Mouse (Mus musculus): Measurements from ENCODE around the gene Gpr34. TPM values are rescaled to one million over a fixed set of nuclear protein-coding genes. Genes with fewer than 3 reads are reported as not detected.

Gpr34 gene
- 0.38 and 0.74 TPM in 2 replicates for polyA plus RNA-seq (2016; fragmentation: Nextera tagmentation; extraction: Ambion mirVana)

DNA sequence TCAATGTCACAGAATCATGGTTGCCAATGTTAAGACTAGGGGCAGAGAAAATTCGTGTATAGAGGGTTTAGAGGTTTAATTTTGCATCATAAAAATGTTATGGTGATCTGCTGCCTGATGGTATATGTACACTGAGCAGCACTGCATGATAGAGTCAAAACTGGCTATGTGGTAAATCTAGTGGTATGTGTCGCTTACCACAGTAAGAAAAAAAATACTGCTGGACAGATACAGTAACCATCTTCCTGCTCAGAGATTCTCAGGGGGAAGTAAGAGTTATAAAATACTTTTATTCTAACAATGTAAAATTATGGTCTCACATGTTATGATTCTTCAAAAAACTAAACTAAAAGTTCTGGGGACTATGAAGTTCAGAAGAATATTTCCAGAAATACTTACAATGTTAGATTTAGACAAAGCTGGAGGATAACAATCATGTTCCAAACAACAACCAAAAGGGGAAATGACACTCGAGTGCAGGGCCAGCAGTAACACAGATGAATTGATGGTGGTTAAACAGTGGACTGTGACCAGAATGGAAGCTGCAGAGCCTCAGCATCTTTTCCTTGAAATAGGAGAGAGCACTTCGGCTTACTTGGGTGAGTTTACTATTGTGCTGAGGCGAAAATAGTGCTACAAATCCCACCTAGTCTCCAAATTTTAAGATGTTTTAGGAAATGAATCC, at the start of gene Gpr34:
Gpr34 (plus strand) TSS at position 491 of the 685 bp plus-strand sequence.
- H3K9me3 ChIP-seq (replicated peaks): no peaks in the 10 kb centered on the region
- no peak for DNase-seq (ENCODE audit: low spot score)
- no peaks in the 10 kb centered on the region for H3K4me1 ChIP-seq
- no peak within 1 kb of the TSS for H3K4me3 ChIP-seq
- no peaks in the 10 kb centered on the region for H3K36me3 ChIP-seq
- no peak within 1 kb of the TSS for H3K27ac ChIP-seq
- WGBS: 83% methylated on average over 5 of the region's 5 CpGs
- H3K27me3 ChIP-seq (ENCODE audit: low read depth, poor library complexity, severe bottlenecking): 0 out of 2 replicates have a peak, but pooled peaks cover 10% of the 10 kb centered on the region

DNA sequence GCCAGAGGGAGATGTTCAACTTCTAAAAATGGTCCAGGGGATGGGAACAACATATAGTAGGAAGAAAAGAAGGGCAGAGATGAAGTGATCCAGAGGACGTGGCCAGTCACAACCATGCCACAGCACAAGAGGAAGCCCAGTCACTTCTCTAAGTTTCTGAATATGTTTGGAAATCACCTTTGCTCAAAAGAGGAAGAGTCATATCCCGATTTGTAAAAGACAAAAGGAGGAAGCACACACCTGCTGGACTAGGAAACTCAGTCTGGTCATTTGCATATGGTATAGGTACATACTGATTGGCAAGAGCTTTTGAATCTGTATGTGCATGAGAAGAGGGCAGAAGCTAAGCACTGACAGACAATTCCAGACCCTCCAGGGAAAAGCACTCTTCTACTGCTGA, 32.5 kb upstream of the Gpr34 start:
- Histone ChIP-seq H3K4me3 (no peak overlapping the region), H3K4me1 (no peaks in the 10 kb centered on the region), H3K27me3 (ENCODE audit: low read depth, poor library complexity, severe bottlenecking) (peaks cover 25% of the 10 kb centered on the region), H3K36me3 (no peaks in the 10 kb centered on the region), H3K27ac (no peak overlapping the region), H3K9me3 (replicated peaks) (no peaks in the 10 kb centered on the region)
- no peak for DNase-seq (ENCODE audit: low spot score)
- WGBS: 78% methylated on average over 2 of the region's 2 CpGs

DNA sequence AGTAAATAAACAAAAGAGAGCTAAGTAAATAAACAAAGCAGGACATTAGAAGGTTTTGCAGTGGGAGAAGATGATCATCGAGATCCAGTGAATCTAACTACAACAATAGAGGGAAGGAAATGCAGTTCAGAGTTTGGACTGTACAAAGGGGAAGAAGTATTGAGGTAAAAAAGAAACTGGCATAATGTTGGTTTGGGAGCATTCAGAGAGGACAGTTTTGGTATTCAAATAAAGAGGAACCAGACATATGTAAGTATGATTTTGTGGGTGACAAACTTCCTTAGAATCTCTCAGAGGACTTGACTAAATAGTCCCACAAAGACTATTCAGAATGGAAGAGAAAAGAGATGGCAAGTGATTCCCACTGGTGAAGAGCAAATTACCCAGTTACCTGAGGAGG, 31.9 kb upstream of the Gpr34 start:
- H3K27me3 ChIP-seq (ENCODE audit: low read depth, poor library complexity, severe bottlenecking): peaks cover 20% of the 10 kb centered on the region
- H3K9me3 ChIP-seq (replicated peaks): no peaks in the 10 kb centered on the region
- WGBS: 62% methylated on average over 1 of the region's 1 CpGs
- DNase-seq (ENCODE audit: low spot score): no peak
- H3K27ac ChIP-seq: no peak overlapping the region
- H3K36me3 ChIP-seq: no peaks in the 10 kb centered on the region
- no peaks in the 10 kb centered on the region for H3K4me1 ChIP-seq
- H3K4me3 ChIP-seq: no peak overlapping the region

DNA sequence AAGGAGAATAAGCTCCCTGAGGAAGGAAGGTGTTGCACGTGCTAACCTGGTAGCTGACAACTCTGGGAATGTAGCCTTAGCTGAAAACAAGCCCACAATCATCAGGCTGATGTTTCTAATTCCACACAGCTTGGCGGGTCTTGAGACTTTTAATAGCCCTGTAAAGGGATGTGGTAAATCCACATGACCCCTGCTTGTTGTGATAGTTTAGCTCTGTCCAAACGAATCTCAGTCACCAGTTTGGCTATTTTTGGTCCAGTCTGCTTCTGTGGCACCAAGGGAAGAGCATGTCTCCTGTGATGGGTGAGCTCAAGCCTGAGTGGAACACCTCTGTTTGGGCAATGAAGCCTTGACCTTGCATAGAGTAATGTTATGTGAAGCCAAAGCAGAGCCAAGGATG, 25.1 kb upstream of the Gpr34 start:
- Histone ChIP-seq H3K27ac (no peak overlapping the region), H3K36me3 (no peaks in the 10 kb centered on the region), H3K27me3 (ENCODE audit: low read depth, poor library complexity, severe bottlenecking) (peaks cover 10% of the 10 kb centered on the region), H3K4me1 (no peaks in the 10 kb centered on the region), H3K4me3 (no peak overlapping the region), H3K9me3 (replicated peaks) (no peaks in the 10 kb centered on the region)
- WGBS: 72% methylated on average over 3 of the region's 3 CpGs
- DNase-seq (ENCODE audit: low spot score): no peak

DNA sequence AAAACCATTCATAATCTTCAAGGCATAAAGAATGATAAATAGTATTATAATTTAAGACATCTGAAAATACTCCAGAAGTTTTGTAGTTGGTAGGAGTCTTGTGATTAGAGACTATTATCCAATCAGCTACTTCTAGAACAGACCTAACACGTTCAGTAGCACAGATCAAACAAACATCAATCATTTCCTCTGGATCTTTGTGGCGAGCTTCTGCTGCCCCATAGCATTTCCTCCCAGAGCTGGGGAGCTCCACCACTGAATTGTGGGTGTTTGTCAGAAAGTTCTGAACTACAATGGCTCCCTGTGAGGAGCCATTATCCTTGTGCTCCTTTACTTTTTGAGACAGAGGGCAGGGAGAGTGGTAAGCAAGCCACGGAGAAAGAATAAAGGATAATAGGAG, 24.1 kb upstream of the Gpr34 start:
- Histone ChIP-seq H3K4me3 (no peak overlapping the region), H3K27ac (no peak overlapping the region), H3K9me3 (replicated peaks) (no peaks in the 10 kb centered on the region), H3K36me3 (no peaks in the 10 kb centered on the region), H3K27me3 (ENCODE audit: low read depth, poor library complexity, severe bottlenecking) (peaks cover 10% of the 10 kb centered on the region), H3K4me1 (no peaks in the 10 kb centered on the region)
- WGBS: 76% methylated on average over 3 of the region's 3 CpGs
- DNase-seq (ENCODE audit: low spot score): no peak

DNA sequence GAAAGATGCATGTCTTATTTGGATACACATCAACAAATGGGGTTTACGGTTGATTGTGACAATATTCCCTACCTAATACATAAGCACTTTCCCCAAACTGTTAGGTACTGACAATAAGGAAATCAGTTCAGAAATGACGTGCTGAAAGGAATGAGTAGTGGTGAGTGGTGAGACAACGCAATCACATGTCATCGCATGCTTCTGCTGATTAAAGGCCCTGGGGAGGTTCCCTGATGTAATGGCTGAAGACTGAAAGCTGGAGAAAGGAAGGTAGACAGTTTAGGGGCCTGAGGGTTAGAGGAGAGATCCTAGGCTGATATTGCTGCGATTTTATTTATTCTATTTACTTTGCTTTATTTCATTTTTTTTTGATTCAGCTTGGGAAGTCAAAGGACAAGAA, 20.8 kb upstream of the Gpr34 start:
- Histone ChIP-seq H3K36me3 (peaks cover 3% of the 10 kb centered on the region; the same call in 1 of the 2 replicates), H3K27ac (no peak overlapping the region), H3K4me3 (no peak overlapping the region), H3K9me3 (replicated peaks) (no peaks in the 10 kb centered on the region), H3K27me3 (ENCODE audit: low read depth, poor library complexity, severe bottlenecking) (peaks cover 12% of the 10 kb centered on the region; the same call in 1 of the 2 replicates), H3K4me1 (no peaks in the 10 kb centered on the region)
- no peak for DNase-seq (ENCODE audit: low spot score)
- 94% methylated on average over 5 of the region's 5 CpGs for WGBS

DNA sequence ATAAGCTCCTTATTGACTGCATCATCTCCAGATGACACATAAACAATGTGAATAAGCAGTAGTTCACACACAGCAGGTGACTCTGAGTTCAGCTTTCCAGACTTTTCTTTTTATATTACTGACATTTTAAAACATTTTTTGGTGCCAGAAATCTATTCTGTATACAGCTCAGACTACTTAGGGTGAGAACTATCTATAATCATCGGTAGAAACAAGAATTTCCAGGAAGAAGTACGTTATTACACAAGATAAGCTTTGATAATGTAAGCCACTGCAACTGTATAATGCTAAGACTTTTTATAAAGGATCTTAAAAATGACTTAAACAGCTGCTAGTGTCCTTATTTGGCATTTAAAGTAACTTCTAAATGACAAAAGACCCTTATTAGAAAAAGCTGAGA, 19.8 kb upstream of the Gpr34 start:
- Histone ChIP-seq H3K27ac (no peak overlapping the region), H3K4me3 (no peak overlapping the region), H3K4me1 (no peaks in the 10 kb centered on the region), H3K9me3 (replicated peaks) (no peaks in the 10 kb centered on the region), H3K27me3 (ENCODE audit: low read depth, poor library complexity, severe bottlenecking) (peaks cover 8% of the 10 kb centered on the region; the same call in 1 of the 2 replicates), H3K36me3 (peaks cover 3% of the 10 kb centered on the region; the same call in 1 of the 2 replicates)
- 84% methylated on average over 2 of the region's 2 CpGs for WGBS
- no peak for DNase-seq (ENCODE audit: low spot score)

DNA sequence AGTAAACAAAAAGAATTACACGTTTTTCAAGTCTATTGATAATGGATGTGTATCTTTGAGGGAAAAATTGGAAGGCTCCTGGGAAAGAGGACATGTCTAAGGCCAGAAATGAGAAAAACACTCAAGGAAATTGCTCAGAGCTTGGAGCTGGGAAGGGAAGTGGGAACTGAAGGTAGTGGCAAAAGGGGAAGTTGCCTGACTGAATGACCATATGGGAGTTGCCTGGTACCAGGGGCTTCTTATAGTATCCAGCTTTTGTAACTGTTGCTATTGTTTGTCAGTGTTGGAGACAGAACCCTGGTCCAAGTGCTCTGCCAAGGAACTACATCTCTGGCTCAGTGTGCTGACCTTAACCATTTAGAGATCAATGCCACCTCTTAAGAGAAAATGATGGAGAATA, 15.2 kb upstream of the Gpr34 start:
- no peaks in the 10 kb centered on the region for H3K9me3 ChIP-seq (replicated peaks)
- no peak overlapping the region for H3K27ac ChIP-seq
- 71% methylated on average over 1 of the region's 1 CpGs for WGBS
- H3K27me3 ChIP-seq (ENCODE audit: low read depth, poor library complexity, severe bottlenecking): peaks cover 27% of the 10 kb centered on the region
- no peak for DNase-seq (ENCODE audit: low spot score)
- no peak overlapping the region for H3K4me3 ChIP-seq
- H3K36me3 ChIP-seq: peaks cover 3% of the 10 kb centered on the region; the same call in 1 of the 2 replicates
- no peaks in the 10 kb centered on the region for H3K4me1 ChIP-seq

DNA sequence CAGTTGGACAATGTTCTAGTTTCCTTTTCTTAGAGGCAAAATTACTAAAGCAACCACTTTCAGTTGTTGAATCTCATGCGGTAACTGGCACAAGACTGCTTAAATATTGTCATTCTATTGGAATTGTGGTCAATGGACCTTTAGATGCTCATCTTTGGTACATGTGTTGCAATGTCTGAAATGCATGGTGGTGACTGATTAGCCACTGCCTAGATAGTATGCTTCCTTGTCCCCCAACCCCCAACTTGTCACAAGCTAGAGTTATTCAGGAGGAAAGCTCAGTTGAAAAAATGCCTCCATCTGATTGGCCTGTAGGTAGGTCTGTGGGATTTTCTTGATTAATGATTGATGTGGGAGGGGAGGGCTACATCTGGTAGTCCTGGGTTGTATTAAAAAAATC, 14.6 kb upstream of the Gpr34 start:
- no peak overlapping the region for H3K27ac ChIP-seq
- peaks cover 27% of the 10 kb centered on the region for H3K27me3 ChIP-seq (ENCODE audit: low read depth, poor library complexity, severe bottlenecking)
- H3K4me3 ChIP-seq: no peak overlapping the region
- 88% methylated on average over 1 of the region's 1 CpGs for WGBS
- H3K4me1 ChIP-seq: no peaks in the 10 kb centered on the region
- H3K9me3 ChIP-seq (replicated peaks): no peaks in the 10 kb centered on the region
- no peak for DNase-seq (ENCODE audit: low spot score)
- H3K36me3 ChIP-seq: peaks cover 3% of the 10 kb centered on the region; the same call in 1 of the 2 replicates

DNA sequence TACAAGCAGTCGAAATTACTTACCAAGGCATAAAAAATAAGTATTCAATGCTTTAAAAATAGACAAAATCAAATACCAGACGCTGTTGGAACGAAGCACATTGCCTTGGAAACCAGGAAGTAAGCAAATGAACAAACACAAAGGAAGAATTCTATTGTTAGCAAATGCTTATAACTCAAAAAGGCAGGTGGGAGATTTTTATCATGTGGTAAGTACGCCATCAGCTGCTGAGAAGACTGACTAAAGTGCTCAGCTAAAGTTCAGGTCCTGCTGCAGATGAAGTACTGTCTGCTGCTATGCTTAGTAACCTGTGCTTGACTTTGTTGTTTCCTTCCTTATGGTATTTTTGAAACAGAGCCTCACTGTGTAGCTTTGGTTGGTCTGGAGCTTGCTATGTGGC, 13.4 kb upstream of the Gpr34 start:
- Histone ChIP-seq H3K9me3 (replicated peaks) (no peaks in the 10 kb centered on the region), H3K27ac (no peak overlapping the region), H3K27me3 (ENCODE audit: low read depth, poor library complexity, severe bottlenecking) (peaks cover 29% of the 10 kb centered on the region), H3K36me3 (peaks cover 3% of the 10 kb centered on the region; the same call in 1 of the 2 replicates), H3K4me1 (no peaks in the 10 kb centered on the region), H3K4me3 (no peak overlapping the region)
- no peak for DNase-seq (ENCODE audit: low spot score)
- 84% methylated on average over 4 of the region's 4 CpGs for WGBS

DNA sequence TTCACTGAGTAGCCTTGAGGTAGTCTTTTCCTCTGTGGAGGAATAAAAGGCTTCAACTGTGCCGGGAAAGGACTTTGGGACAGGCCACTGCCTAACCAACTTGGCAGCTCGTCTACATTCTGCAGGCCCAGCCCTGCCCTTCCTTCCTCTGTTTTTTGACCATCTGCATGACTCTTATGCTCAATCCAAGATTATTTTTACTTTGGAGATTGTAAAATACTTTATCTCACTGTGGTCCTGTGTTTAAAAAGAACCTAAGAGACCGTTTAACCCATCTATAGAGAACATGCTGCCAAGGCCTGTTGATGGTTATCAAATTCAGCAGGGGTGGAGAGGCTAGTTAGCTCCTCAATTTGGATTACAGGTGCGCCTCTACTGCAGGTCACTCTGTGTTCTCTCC, 10.4 kb upstream of the Gpr34 start:
- H3K9me3 ChIP-seq (replicated peaks): no peaks in the 10 kb centered on the region
- H3K36me3 ChIP-seq: no peaks in the 10 kb centered on the region
- no peak overlapping the region for H3K27ac ChIP-seq
- H3K4me3 ChIP-seq: no peak overlapping the region
- no peak for DNase-seq (ENCODE audit: low spot score)
- H3K27me3 ChIP-seq (ENCODE audit: low read depth, poor library complexity, severe bottlenecking): peaks cover 28% of the 10 kb centered on the region
- WGBS: 84% methylated on average over 4 of the region's 4 CpGs
- H3K4me1 ChIP-seq: no peaks in the 10 kb centered on the region

DNA sequence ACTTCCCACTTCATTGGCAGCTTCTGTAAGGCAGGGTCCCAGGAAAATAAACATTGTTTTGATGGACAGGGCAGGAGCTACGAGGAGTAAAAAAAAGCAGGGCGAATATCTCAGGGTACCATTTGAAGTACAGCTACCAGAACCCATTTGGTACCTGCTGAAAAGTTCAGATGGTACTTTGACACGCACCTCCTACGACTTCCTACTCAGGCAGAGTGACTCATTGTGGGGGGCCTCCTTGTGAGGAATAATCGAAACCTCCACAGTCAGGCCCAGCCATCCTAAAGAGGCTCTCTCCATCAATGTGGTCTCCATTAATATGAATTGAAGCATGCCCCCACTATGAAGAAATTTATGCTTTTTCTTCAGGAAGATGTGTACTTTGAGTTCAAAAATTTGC, 9.2 kb upstream of the Gpr34 start:
- no peak overlapping the region for H3K4me3 ChIP-seq
- peaks cover 21% of the 10 kb centered on the region for H3K27me3 ChIP-seq (ENCODE audit: low read depth, poor library complexity, severe bottlenecking)
- H3K27ac ChIP-seq: no peak overlapping the region
- WGBS: 75% methylated on average over 5 of the region's 5 CpGs
- DNase-seq (ENCODE audit: low spot score): no peak
- no peaks in the 10 kb centered on the region for H3K4me1 ChIP-seq
- no peaks in the 10 kb centered on the region for H3K36me3 ChIP-seq
- no peaks in the 10 kb centered on the region for H3K9me3 ChIP-seq (replicated peaks)

DNA sequence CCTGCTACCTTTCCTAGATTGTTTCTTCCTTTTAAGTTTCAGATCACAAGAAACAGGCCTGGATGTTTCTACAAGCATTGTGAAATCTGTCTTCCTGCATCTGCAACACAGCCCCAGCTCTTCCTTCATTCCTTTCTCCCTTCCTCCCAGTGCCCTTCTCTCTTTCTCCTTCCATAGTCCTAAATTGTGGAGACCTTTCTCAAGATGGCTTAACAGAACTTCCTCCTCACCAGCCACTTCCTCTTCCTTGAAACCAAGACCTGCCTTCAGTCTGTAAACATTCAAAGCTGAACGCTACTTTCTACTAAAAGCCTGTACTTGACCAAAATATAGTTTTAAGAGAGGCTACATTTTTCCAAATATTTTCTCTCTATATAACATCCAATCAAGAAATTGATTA, 4.5 kb downstream of the Gpr34 start:
- no peak for DNase-seq (ENCODE audit: low spot score)
- H3K4me3 ChIP-seq: no peak overlapping the region
- no peaks in the 10 kb centered on the region for H3K36me3 ChIP-seq
- no peaks in the 10 kb centered on the region for H3K9me3 ChIP-seq (replicated peaks)
- H3K27ac ChIP-seq: no peak overlapping the region
- H3K27me3 ChIP-seq (ENCODE audit: low read depth, poor library complexity, severe bottlenecking): 0 out of 2 replicates have a peak, but pooled peaks cover 3% of the 10 kb centered on the region
- WGBS: 79% methylated on average over 1 of the region's 1 CpGs
- no peaks in the 10 kb centered on the region for H3K4me1 ChIP-seq

DNA sequence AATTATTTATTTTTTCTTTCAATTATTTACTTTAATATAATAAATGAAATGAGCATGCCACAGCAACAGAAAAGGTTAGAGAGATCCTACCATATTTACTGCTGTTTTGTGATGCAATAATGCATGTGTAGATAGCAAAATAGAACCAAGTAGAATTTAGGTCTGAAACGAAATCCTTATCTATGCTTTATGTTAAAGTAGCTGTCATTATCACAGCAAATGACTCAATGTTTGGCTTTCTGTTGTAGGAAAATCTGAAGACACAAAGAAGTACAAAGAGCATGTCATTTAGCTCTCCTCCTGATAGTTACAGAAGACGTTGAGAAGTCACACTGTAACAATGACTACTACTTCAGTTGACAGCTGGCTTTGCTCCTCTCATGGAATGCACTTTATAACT, 7.0 kb downstream of the Gpr34 start:
- H3K9me3 ChIP-seq (replicated peaks): no peaks in the 10 kb centered on the region
- 82% methylated on average over 2 of the region's 2 CpGs for WGBS
- no peak for DNase-seq (ENCODE audit: low spot score)
- no peak overlapping the region for H3K27ac ChIP-seq
- H3K4me1 ChIP-seq: no peaks in the 10 kb centered on the region
- no peak overlapping the region for H3K4me3 ChIP-seq
- H3K36me3 ChIP-seq: no peaks in the 10 kb centered on the region
- H3K27me3 ChIP-seq (ENCODE audit: low read depth, poor library complexity, severe bottlenecking): no peaks in the 10 kb centered on the region

All from limb, embryonic 10.5 days (tissue).